Mouse (Mus musculus) thymus, adult 2 months (tissue): ENCODE measurements around the gene Slc23a2. TPM values are rescaled to one million over a fixed set of nuclear protein-coding genes. Genes with fewer than 3 reads are reported as not detected.

Experiments
- DNase-seq: peaks from one replicate; pipeline ENCODE4 v3.0.0; 2021
- H3K27ac ChIP-seq: fragments of 200-500 bp; 2 replicates; pipeline ENCODE4 v1.5.1; 2012; ENCODE audit warnings: low read length, control low read depth; ENCODE audit not compliant: control insufficient read depth, insufficient read depth
- H3K27me3 ChIP-seq: fragments of 200-500 bp; 2 replicates; pipeline ENCODE4 v1.6.1; 2012; ENCODE audit warnings: mild to moderate bottlenecking, low read length, moderate library complexity, mixed read lengths; ENCODE audit not compliant: control insufficient read depth, insufficient read depth
- H3K36me3 ChIP-seq: fragments of 200-500 bp; 2 replicates; pipeline ENCODE4 v1.6.1; 2012; ENCODE audit warnings: mild to moderate bottlenecking, low read length, moderate library complexity; ENCODE audit not compliant: control insufficient read depth, insufficient read depth
- H3K4me1 ChIP-seq: fragments of 200-500 bp; replicated peaks from 2 replicates; pipeline ENCODE4 v1.6.1; 2012; ENCODE audit warnings: low read length; ENCODE audit not compliant: control insufficient read depth, insufficient read depth
- H3K4me3 ChIP-seq: fragments of 200-500 bp; 2 replicates; pipeline ENCODE4 v1.5.1; 2012; ENCODE audit warnings: mild to moderate bottlenecking, low read length, control low read depth, moderate library complexity; ENCODE audit not compliant: control insufficient read depth, insufficient read depth
- CTCF ChIP-seq: fragments of 200-500 bp; IDR thresholded peaks from 2 replicates; pipeline ENCODE4 v1.5.1; 2012; ENCODE audit warnings: mild to moderate bottlenecking, control low read depth, low read length, moderate library complexity, borderline replicate concordance; ENCODE audit not compliant: control insufficient read depth, poor library complexity, insufficient read depth; ENCODE audit errors: extremely low read depth
- POLR2A ChIP-seq: fragments of 200-500 bp; IDR thresholded peaks from 2 replicates; pipeline ENCODE4 v1.6.1; 2012; ENCODE audit warnings: mild to moderate bottlenecking, low read length, control low read depth, moderate library complexity; ENCODE audit not compliant: control insufficient read depth, poor library complexity, insufficient read depth; ENCODE audit errors: extremely low read depth
- WGBS: fragments of 180-500 bp; shearing (Covaris S2); methylation state at CpG from one replicate; pipeline ENCODE4 v1.1.7; 2018; 5-methylcytosine and 5-hydroxymethylcytosine counted together
- polyA plus RNA-seq: library from polyadenylated mRNA; depleted of rRNA; stranded (reverse); fragments of >200 nt; gene quantifications from 2 replicates; pipeline ENCODE4 v1.2.3, GENCODE M21; 2012

Slc23a2 gene
- polyA plus RNA-seq, 1 experiment = 51.7 TPM

GRCm38 (mm10) chr2:132013152-132013551, 131.8 kb downstream of the Slc23a2 start:
- H3K36me3 ChIP-seq = peaks cover 45% of the 10 kb centered on the region
- no peaks in the 10 kb centered on the region for H3K27me3 ChIP-seq
- TF ChIP-seq CTCF (no peak), POLR2A (no peak)
- H3K4me1 ChIP-seq = peaks cover 18% of the 10 kb centered on the region
- no peak overlapping the region for H3K27ac ChIP-seq
- no peak overlapping the region for H3K4me3 ChIP-seq
- DNase-seq = no peak
- 68% methylated on average over 4 of the region's 4 CpGs for WGBS

DNA sequence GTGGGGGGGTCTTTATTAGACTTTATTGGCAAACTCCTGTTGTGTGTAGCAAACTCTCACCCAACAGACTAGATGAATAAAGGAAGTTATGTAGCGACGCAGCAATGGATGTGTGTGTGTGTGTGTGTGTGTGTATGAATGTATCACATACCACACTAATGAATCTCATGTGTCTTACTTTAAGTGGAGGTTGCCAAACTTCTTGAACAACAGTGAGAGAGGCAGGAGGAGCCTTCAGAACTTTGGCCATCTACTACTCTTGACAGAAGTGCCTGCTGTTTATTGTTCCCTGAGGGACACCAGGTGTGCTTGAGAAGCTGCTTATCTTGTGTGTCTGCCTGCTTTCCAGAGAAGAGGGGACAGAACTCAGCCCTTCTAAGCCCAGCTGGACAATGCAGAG, 134.1 kb downstream of the Slc23a2 start:
- no peak for DNase-seq
- TF ChIP-seq POLR2A (no peak), CTCF (no peak)
- Histone ChIP-seq H3K27ac (no peak overlapping the region), H3K27me3 (no peaks in the 10 kb centered on the region), H3K36me3 (peaks cover 65% of the 10 kb centered on the region), H3K4me3 (no peak overlapping the region), H3K4me1 (peaks cover 8% of the 10 kb centered on the region)
- WGBS = 98% methylated on average over 2 of the region's 2 CpGs

- TF ChIP-seq POLR2A = no peak
- peaks cover 91% of the 10 kb centered on the region for H3K36me3 ChIP-seq
- no peak overlapping the region for H3K4me3 ChIP-seq
- no peak overlapping the region for H3K27ac ChIP-seq
- peaks cover 8% of the 10 kb centered on the region for H3K4me1 ChIP-seq
- DNase-seq = no peak
- 88% methylated on average over 4 of the region's 4 CpGs for WGBS
- H3K27me3 ChIP-seq = no peaks in the 10 kb centered on the region
Observed at GRCm38 (mm10) chr2:132008186-132008585, 136.7 kb downstream of the Slc23a2 start.

- Histone ChIP-seq H3K27ac (no peak overlapping the region), H3K36me3 (peaks cover 94% of the 10 kb centered on the region)
- TF ChIP-seq POLR2A (no peak), CTCF (no peak)
Observed at GRCm38 (mm10) chr2:132007475-132007819, 137.5 kb downstream of the Slc23a2 start.

DNA sequence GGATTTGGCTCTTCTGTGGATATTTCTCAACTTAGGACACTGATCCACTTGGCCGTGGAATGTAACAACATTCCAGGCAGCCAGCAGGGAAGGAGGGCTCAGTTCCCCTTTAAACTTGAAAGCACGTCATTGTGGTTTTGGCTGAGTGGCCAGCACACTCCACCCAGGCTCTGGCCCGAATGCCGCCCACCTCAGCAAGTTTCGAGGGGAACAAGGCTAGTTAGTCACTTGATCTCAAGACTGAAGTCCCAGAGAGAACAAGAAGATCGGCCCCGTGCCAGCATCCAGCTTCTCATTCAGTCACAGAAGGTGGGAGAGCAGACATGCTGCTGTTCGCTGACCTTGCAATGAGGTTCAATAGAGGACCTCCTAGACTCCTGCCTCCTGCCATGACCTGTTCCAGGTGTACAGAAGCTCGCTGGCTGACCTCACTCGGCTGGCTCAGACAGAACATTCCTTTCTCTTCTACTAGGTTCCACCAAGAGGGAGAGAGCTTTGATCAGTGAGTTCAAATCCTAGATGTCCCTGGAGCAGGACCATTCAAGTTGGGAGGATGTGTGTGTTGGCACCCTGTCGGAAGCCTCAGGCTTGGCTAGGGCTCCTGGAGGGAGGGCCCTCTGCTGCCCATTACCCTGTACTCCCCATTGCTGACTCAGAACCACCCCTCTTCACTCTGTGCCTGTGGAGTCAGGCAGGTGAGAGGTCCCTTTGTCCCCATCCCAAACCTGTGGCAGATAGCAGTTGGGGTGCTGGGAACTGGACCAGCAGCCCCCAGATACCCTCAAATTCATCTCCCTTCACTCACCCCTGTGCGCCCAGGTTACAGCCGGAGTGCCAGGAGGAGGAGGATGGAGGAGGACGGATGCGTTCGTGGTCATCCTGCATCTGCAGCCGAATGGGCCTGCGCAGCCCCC, 138.1 kb downstream of the Slc23a2 start:
- no peak for DNase-seq

More at GRCm38 (mm10) chr2:132007475-132007819, 137.5 kb downstream of the Slc23a2 start:
- Histone ChIP-seq H3K27me3 (no peaks in the 10 kb centered on the region), H3K4me3 (no peak overlapping the region), H3K4me1 (peaks cover 7% of the 10 kb centered on the region; the same call in 1 of the 2 replicates)
- WGBS = 87% methylated on average over 6 of the region's 6 CpGs
- no peak for DNase-seq

DNA sequence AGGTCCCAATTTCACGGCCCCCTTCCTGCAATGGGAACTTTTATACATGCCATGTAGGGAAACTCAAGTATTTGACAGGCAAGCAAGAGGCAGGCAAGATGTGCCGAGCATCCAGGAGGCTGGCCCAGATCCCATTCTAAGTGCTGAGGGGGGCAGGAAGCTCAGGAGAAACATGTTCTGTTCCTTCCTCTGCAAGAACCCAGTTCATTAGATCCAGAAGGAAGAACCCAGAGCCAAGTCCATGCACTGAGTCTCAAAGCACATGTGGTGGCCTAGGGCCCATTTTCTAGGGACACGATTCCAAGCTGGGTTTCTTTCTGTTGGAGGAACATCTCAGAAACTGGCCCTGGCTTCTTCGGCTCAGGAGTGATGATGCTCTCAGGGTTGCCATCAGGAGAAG, 139.5 kb downstream of the Slc23a2 start:
- DNase-seq = no peak
- Histone ChIP-seq H3K27me3 (no peaks in the 10 kb centered on the region), H3K36me3 (peaks cover 90% of the 10 kb centered on the region), H3K27ac (no peak overlapping the region), H3K4me3 (no peak overlapping the region), H3K4me1 (peaks cover 7% of the 10 kb centered on the region; the same call in 1 of the 2 replicates)
- TF ChIP-seq POLR2A = no peak
- no peak for TF ChIP-seq CTCF
- 95% methylated on average over 4 of the region's 4 CpGs for WGBS

More for the DNA sequence above, 138.1 kb downstream of the Slc23a2 start:
- no peak overlapping the region for H3K4me3 ChIP-seq
- H3K27ac ChIP-seq = no peak overlapping the region
- 90% methylated on average over 18 of the region's 18 CpGs for WGBS
- TF ChIP-seq CTCF (no peak), POLR2A (no peak)
- H3K36me3 ChIP-seq = peaks cover 94% of the 10 kb centered on the region
- H3K4me1 ChIP-seq = peaks cover 7% of the 10 kb centered on the region; the same call in 1 of the 2 replicates
- no peaks in the 10 kb centered on the region for H3K27me3 ChIP-seq

DNA sequence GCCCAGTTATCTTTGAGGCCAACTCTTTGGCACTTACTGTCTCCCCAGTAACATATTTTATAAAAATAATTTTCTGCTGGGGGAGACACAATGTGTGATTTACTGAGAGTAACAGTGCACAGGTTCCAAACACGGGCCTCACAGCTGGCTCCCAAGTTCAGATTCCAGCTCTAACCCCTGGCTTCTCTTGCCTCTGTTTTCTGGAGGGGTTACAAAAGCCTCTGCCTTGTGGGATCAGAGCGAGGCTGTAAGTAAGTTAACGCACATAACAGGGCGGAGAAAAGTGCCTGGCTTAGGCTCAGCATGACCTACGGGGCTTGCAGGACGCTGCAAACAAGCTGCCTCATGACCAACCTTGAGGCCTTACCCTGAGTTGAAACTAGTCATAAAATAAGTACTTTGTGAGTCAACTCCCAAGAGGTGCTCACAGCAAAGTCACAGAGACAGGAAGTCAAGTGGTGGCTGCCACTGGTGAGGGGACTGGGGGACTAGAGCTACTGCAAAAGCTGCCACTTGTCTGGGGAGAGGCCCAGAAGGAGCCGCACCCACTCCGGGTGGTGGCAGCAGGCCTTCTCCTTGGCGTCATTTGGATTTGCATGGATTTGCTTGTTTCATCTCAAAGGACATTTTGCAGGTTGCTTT, 140.3 kb downstream of the Slc23a2 start:
- Histone ChIP-seq H3K4me3 (no peak overlapping the region), H3K27ac (no peak overlapping the region), H3K27me3 (no peaks in the 10 kb centered on the region), H3K36me3 (peaks cover 93% of the 10 kb centered on the region), H3K4me1 (peaks cover 7% of the 10 kb centered on the region; the same call in 1 of the 2 replicates)
- 90% methylated on average over 9 of the region's 9 CpGs for WGBS
- TF ChIP-seq POLR2A (no peak), CTCF (no peak)
- no peak for DNase-seq
